Mouse (Mus musculus) lung, embryonic 16.5 days (tissue): Measurements from ENCODE around the gene Pdcd4. TPM values are rescaled to one million over a fixed set of nuclear protein-coding genes. Genes with fewer than 3 reads are reported as not detected.
A peak's percentile ranks its signal among the peaks of the same experiment; 100 is the strongest.

ENCODE experiments used
- ATAC-seq: fragments of 200-750 bp; cut with Nextera tagmentation; 2 replicates; pipeline ENCODE4 v1.8.0; 2017; ENCODE audit warnings: low read depth, mild to moderate bottlenecking, moderate library complexity
- H3K27ac ChIP-seq: fragments of 300-500 bp; sonication (generic); 2 replicates; pipeline ENCODE4 v1.5.1; 2014; ENCODE audit warnings: mild to moderate bottlenecking, control low read depth, low read length
- H3K27me3 ChIP-seq: fragments of 300-500 bp; sonication (generic); 2 replicates; pipeline ENCODE4 v1.6.1; 2014; ENCODE audit warnings: low read depth, low read length, mixed read lengths; ENCODE audit not compliant: control insufficient read depth, insufficient read depth
- H3K36me3 ChIP-seq: fragments of 300-500 bp; sonication (generic); 2 replicates; pipeline ENCODE4 v1.6.1; 2014; ENCODE audit warnings: low read length; ENCODE audit not compliant: control insufficient read depth, insufficient read depth
- H3K4me1 ChIP-seq: fragments of 300-500 bp; sonication (generic); replicated peaks from 2 replicates; pipeline ENCODE4 v1.6.1; 2014; ENCODE audit warnings: low read length, mixed read lengths; ENCODE audit not compliant: control insufficient read depth, insufficient read depth
- H3K4me2 ChIP-seq: fragments of 300-500 bp; sonication (generic); 2 replicates; pipeline ENCODE4 v1.6.1; 2014; ENCODE audit warnings: low read depth, low read length, control low read depth
- H3K4me3 ChIP-seq: fragments of 300-500 bp; sonication (generic); 2 replicates; pipeline ENCODE4 v1.5.1; 2014; ENCODE audit warnings: mild to moderate bottlenecking, low read length, control low read depth
- H3K9ac ChIP-seq: fragments of 300-500 bp; sonication (generic); 2 replicates; pipeline ENCODE4 v1.6.1; 2014; ENCODE audit warnings: low read length, control low read depth
- H3K9me3 ChIP-seq: fragments of 300-500 bp; sonication (generic); 2 replicates; pipeline ENCODE4 v1.6.1; 2016; ENCODE audit warnings: low read length; ENCODE audit not compliant: control insufficient read depth
- WGBS: fragments of 180-500 bp; shearing (Covaris S2); extraction: QIAGEN DNeasy Blood & Tissue Kit; methylation state at CpG from one replicate; pipeline ENCODE4 v1.1.7; 2014; 5-methylcytosine and 5-hydroxymethylcytosine counted together
- polyA plus RNA-seq: library from polyadenylated mRNA; unstranded; fragments of >200 nt; fragmentation: Nextera tagmentation; extraction: Ambion mirVana; gene quantifications from 2 replicates; pipeline ENCODE4 v1.2.1, GENCODE M21; 2015

Pdcd4 gene
- polyA plus RNA-seq, 1 experiment from 2014 or later = 112 TPM

GRCm38 (mm10) chr19:53933050-53933449, 41.0 kb downstream of the Pdcd4 start:
- H3K4me2 ChIP-seq = no peak overlapping the region
- H3K9me3 ChIP-seq = no peaks in the 10 kb centered on the region
- no peaks in the 10 kb centered on the region for H3K27me3 ChIP-seq
- no peaks in the 10 kb centered on the region for H3K4me1 ChIP-seq
- no peak for ATAC-seq
- no peak overlapping the region for H3K27ac ChIP-seq
- no peak overlapping the region for H3K4me3 ChIP-seq
- H3K36me3 ChIP-seq = peaks cover 19% of the 10 kb centered on the region
- H3K9ac ChIP-seq = no peak overlapping the region

GRCm38 (mm10) chr19:53934046-53934445, 42.0 kb downstream of the Pdcd4 start:
- no peak overlapping the region for H3K4me3 ChIP-seq
- H3K27me3 ChIP-seq = no peaks in the 10 kb centered on the region
- H3K4me2 ChIP-seq = no peak overlapping the region
- no peaks in the 10 kb centered on the region for H3K4me1 ChIP-seq
- no peak for ATAC-seq
- H3K9ac ChIP-seq = no peak overlapping the region
- peaks cover 19% of the 10 kb centered on the region for H3K36me3 ChIP-seq
- H3K27ac ChIP-seq = no peak overlapping the region
- no peaks in the 10 kb centered on the region for H3K9me3 ChIP-seq

DNA sequence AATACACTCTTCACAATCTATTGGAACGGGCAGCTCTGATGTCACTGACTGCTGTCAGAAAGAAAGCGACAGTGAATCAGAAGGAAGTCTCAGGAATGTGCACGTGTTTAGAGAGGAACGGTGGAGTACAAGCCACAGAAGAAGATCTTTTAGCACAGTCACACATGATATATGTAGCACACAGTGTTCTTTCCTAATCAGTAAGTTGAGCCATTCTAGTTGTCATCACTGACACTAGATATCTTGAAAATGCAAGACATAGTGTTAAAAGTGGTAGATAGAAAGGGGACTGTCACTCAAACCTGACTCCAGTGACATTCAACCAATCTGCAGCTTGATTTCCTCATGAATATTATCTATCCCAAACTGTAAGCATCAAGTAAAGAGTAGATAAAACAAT, 47.4 kb downstream of the Pdcd4 start:
- Histone ChIP-seq H3K4me1 (peaks cover 5% of the 10 kb centered on the region), H3K36me3 (0 out of 2 replicates have a peak, but pooled peaks cover 2% of the 10 kb centered on the region), H3K4me2 (no peak overlapping the region), H3K9ac (no peak overlapping the region), H3K27ac (no peak overlapping the region), H3K27me3 (no peaks in the 10 kb centered on the region), H3K9me3 (no peaks in the 10 kb centered on the region), H3K4me3 (no peak overlapping the region)
- no peak for ATAC-seq
- 81% methylated on average over 4 of the region's 4 CpGs for WGBS

GRCm38 (mm10) chr19:53941139-53941538, 49.1 kb downstream of the Pdcd4 start:
- ATAC-seq = no peak
- no peak overlapping the region for H3K9ac ChIP-seq
- H3K27me3 ChIP-seq = no peaks in the 10 kb centered on the region
- H3K4me1 ChIP-seq = peaks cover 9% of the 10 kb centered on the region
- H3K9me3 ChIP-seq = no peaks in the 10 kb centered on the region
- no peak overlapping the region for H3K4me3 ChIP-seq
- no peak overlapping the region for H3K4me2 ChIP-seq
- no peak overlapping the region for H3K27ac ChIP-seq
- WGBS = 86% methylated on average over 4 of the region's 4 CpGs
- H3K36me3 ChIP-seq = 0 out of 2 replicates have a peak, but pooled peaks cover 2% of the 10 kb centered on the region

GRCm38 (mm10) chr19:53942342-53942741, 50.3 kb downstream of the Pdcd4 start:
- H3K9ac ChIP-seq = no peak overlapping the region
- no peak overlapping the region for H3K27ac ChIP-seq

GRCm38 (mm10) chr19:53943802-53944785, 52.1 kb downstream of the Pdcd4 start, which contains the start of the genes Shoc2 and Bbip1:
TSS of gene Shoc2 (plus strand) at chr19:53944306.
TSS of gene Bbip1 (minus strand) at chr19:53944627.
- peak within 1 kb of the TSS; percentile 99 for H3K27ac ChIP-seq
- H3K27me3 ChIP-seq = no peaks in the 10 kb centered on the region
- peak within 1 kb of the TSS; percentile 77 for H3K4me2 ChIP-seq
- peak within 1 kb of the TSS; percentile 95 for H3K9ac ChIP-seq
- peak; percentile 94 for ATAC-seq
- H3K9me3 ChIP-seq = no peaks in the 10 kb centered on the region
- no peaks in the 10 kb centered on the region for H3K36me3 ChIP-seq
- WGBS = under 1% methylated on average over 55 of the region's 62 CpGs
- H3K4me1 ChIP-seq = peaks cover 15% of the 10 kb centered on the region
- H3K4me3 ChIP-seq = peak within 1 kb of the TSS; percentile 93

More at GRCm38 (mm10) chr19:53942342-53942741, 50.3 kb downstream of the Pdcd4 start:
- H3K36me3 ChIP-seq = 0 out of 2 replicates have a peak, but pooled peaks cover 2% of the 10 kb centered on the region
- no peak for ATAC-seq
- H3K4me1 ChIP-seq = peaks cover 11% of the 10 kb centered on the region
- H3K4me3 ChIP-seq = no peak overlapping the region
- H3K27me3 ChIP-seq = no peaks in the 10 kb centered on the region
- 85% methylated on average over 2 of the region's 2 CpGs for WGBS
- no peaks in the 10 kb centered on the region for H3K9me3 ChIP-seq
- no peak overlapping the region for H3K4me2 ChIP-seq

DNA sequence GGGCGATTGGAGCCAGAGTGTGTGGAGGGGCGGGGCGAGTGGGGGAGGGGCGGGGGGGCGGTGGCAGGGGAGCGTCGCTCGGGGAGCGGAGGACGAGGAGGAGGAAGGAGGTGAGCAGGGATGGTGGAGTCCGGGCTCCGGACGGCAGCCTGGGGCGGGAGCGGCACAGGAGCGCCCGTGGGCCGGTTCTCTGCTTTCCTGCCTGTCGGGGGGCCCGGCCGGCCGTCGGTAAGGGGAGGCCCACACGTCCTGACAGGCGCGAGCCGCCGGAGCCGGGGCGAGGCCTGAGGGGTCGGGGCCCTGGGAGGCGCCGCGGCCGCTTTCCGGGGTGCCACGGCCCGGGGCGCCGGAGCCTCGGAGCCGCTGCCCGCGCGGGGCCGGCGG, 52.7 kb downstream of the Pdcd4 start:
- Histone ChIP-seq H3K36me3 (no peaks in the 10 kb centered on the region), H3K27ac (peak overlapping the region; percentile 97), H3K4me2 (peak overlapping the region; percentile 77), H3K27me3 (no peaks in the 10 kb centered on the region), H3K4me3 (peak overlapping the region; percentile 93), H3K9ac (peak overlapping the region; percentile 95), H3K9me3 (no peaks in the 10 kb centered on the region), H3K4me1 (peaks cover 15% of the 10 kb centered on the region)
- ATAC-seq = no peak
- 0% methylated on average over 18 of the region's 47 CpGs for WGBS

DNA sequence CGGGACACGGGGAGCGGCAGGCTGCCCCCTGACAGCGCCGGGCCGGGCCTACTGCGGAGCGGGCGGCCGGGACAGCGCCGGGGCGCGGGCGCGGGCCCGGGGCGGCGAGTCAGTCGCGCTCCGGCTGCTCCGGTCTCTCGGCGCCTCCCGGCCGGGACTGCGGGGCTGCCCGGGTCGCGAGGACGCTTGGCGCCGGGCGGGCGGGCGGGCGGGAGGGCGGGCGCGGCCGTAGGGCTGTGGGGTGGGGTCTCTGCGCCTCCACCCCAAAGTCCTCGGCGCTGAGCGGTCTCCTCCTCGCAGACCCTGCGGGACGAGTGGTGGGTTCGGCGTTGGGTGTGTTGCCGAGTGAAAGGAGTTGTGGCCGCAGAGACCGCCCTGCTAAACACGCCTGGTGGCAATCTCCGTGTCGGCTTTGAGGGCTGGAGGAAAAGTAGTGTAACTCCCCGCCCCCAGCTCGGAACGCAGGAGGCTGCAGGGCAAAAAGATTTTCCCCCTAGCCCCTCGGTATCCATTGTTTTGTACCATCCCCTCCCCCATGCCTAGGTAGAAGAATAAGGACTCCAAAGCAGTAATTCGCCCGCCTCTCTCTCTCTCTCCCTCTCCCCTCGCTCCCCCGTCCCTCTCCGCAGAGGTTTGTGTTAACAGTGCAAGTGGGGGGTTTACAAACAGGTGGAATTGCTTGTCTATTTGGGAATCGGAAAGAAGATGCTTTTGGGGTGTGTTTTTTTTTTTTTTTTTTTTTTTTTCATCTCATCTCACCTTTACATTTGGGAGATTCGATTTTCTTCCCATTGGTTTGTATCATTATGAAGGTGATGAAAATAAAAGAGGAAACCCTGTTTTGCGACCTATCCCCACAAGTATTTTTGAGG, 53.4 kb downstream of the Pdcd4 start:
- peak; percentile 0 for ATAC-seq
- under 1% methylated on average over 26 of the region's 69 CpGs for WGBS
- Histone ChIP-seq H3K9ac (peak overlapping the region; percentile 95), H3K9me3 (no peaks in the 10 kb centered on the region), H3K36me3 (no peaks in the 10 kb centered on the region), H3K4me3 (peak overlapping the region; percentile 93), H3K27me3 (no peaks in the 10 kb centered on the region), H3K4me1 (peaks cover 15% of the 10 kb centered on the region), H3K4me2 (peak overlapping the region; percentile 77), H3K27ac (peak overlapping the region; percentile 97)

- no peaks in the 10 kb centered on the region for H3K9me3 ChIP-seq
- H3K36me3 ChIP-seq = no peaks in the 10 kb centered on the region
- no peak overlapping the region for H3K27ac ChIP-seq
- H3K27me3 ChIP-seq = no peaks in the 10 kb centered on the region
- H3K4me3 ChIP-seq = no peak overlapping the region
- no peak overlapping the region for H3K9ac ChIP-seq
- ATAC-seq = no peak
- 87% methylated on average over 2 of the region's 2 CpGs for WGBS
- peaks cover 4% of the 10 kb centered on the region for H3K4me1 ChIP-seq
- H3K4me2 ChIP-seq = no peak overlapping the region
Observed at GRCm38 (mm10) chr19:53957513-53957912, 65.5 kb downstream of the Pdcd4 start.
